Mouse (Mus musculus) erythroblast, embryonic 14.5 days (primary cell): ENCODE results near the gene Map3k7cl. TPM values are rescaled to one million over a fixed set of nuclear protein-coding genes. Genes with fewer than 3 reads are reported as not detected.

Experiments used
- H3K27me3 ChIP-seq: 2 replicates; pipeline ENCODE4 v1.6.1; 2012; ENCODE audit warnings: inconsistent platforms; ENCODE audit not compliant: control insufficient read depth
- H3K36me3 ChIP-seq: 2 replicates; pipeline ENCODE4 v1.6.1; 2012; ENCODE audit warnings: mild to moderate bottlenecking, inconsistent platforms; ENCODE audit not compliant: control insufficient read depth
- H3K4me1 ChIP-seq: 2 replicates; pipeline ENCODE4 v1.6.1; 2012; ENCODE audit warnings: inconsistent platforms; ENCODE audit not compliant: control insufficient read depth
- H3K4me3 ChIP-seq: replicated peaks from 2 replicates; pipeline ENCODE3; 2012; ENCODE audit warnings: moderate library complexity, mild to moderate bottlenecking, inconsistent platforms
- H3K9me3 ChIP-seq: 2 replicates; pipeline ENCODE4 v1.6.1; 2012; ENCODE audit warnings: low read length, inconsistent platforms, mixed read lengths; ENCODE audit not compliant: control insufficient read depth
- GATA1 ChIP-seq: IDR thresholded peaks from 2 replicates; pipeline ENCODE4 v1.6.1; 2012; ENCODE audit warnings: low read length, inconsistent platforms, mixed read lengths
- TAL1 ChIP-seq: IDR thresholded peaks from 3 replicates; pipeline ENCODE4 v1.6.1; 2012; ENCODE audit warnings: low read length, inconsistent platforms, mixed read lengths
- polyA plus RNA-seq: library from polyadenylated mRNA; stranded (reverse); fragments of >175 nt; gene quantifications from 2 replicates; pipeline ENCODE4 v1.2.3, GENCODE M21; 2012

The Map3k7cl gene
- polyA plus RNA-seq, 1 experiment = not detected

DNA sequence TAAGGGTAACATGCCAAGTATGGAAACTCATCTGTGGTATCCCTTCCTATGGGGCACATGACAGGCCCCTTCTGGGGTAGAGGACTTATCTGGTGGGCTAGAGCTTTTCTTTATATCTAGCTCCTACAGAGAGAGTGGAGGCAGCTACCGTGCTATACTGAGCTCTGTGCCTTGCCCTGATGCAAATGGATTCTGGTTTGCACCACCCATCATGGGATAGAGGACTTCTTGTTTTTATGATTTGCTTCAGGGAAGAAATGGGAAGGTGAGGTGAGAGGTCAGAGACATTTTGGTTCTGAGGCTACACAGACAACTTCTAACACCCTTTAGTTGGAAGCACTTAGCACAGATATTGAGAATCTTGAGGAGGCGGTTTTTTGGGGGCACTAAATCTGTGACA is 71.8 kb downstream of the Map3k7cl start:
- no peak for TF ChIP-seq GATA1
- no peak for TF ChIP-seq TAL1
- Histone ChIP-seq H3K27me3 (no peaks in the 10 kb centered on the region), H3K9me3 (peaks cover 37% of the 10 kb centered on the region), H3K36me3 (no peaks in the 10 kb centered on the region), H3K4me3 (no peak overlapping the region), H3K4me1 (no peaks in the 10 kb centered on the region)

DNA sequence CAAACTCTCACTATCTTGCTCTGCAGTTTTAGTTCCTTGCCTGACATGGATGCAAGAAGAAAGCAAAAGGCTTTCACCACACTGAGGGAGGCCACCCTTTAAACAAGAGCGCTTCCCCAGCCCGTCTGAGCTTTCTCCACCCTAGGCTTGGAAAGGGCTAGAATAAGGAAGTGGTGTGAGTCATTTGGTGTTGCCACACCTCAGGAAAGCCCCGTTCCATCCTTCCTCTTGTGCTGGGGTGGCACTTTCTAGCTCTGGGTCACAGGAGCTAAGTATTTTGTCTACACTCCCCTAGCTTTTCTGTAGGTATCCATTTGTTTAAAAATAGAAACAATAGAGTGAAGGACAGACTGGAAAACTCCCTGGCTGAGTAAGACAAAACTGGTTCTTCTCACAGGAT is 72.2 kb downstream of the Map3k7cl start:
- Histone ChIP-seq H3K9me3 (peaks cover 37% of the 10 kb centered on the region), H3K4me1 (no peaks in the 10 kb centered on the region), H3K36me3 (no peaks in the 10 kb centered on the region), H3K27me3 (no peaks in the 10 kb centered on the region), H3K4me3 (no peak overlapping the region)
- TF ChIP-seq TAL1 (no peak), GATA1 (no peak)

GRCm38 (mm10) chr16:87625816-87626215 is 72.7 kb downstream of the Map3k7cl start:
- Histone ChIP-seq H3K4me1 (no peaks in the 10 kb centered on the region), H3K27me3 (no peaks in the 10 kb centered on the region), H3K36me3 (no peaks in the 10 kb centered on the region), H3K9me3 (peaks cover 37% of the 10 kb centered on the region), H3K4me3 (no peak overlapping the region)
- TF ChIP-seq TAL1 (no peak), GATA1 (no peak)

DNA sequence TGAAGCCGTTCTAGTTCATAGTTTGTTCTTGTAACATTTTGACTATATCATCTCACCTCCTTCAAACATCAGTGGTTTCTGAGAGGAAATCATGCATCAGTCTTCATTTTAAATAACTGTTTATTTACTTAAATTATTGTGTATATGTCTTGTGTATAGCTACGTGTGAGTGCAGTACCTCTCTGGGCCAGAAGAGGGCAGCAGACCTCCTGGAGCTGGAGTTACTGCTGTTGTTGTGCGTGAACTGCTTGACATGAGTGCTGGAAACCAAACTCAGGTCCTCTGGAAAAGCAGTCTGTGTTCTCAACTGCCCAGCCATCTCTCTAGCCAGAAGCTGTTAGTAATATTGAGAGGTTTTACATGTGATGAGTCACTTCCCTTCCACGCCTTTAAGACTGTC is 73.6 kb downstream of the Map3k7cl start:
- no peak for TF ChIP-seq TAL1
- TF ChIP-seq GATA1 = no peak
- Histone ChIP-seq H3K36me3 (no peaks in the 10 kb centered on the region), H3K4me3 (no peak overlapping the region), H3K27me3 (no peaks in the 10 kb centered on the region), H3K4me1 (no peaks in the 10 kb centered on the region), H3K9me3 (peaks cover 35% of the 10 kb centered on the region)

DNA sequence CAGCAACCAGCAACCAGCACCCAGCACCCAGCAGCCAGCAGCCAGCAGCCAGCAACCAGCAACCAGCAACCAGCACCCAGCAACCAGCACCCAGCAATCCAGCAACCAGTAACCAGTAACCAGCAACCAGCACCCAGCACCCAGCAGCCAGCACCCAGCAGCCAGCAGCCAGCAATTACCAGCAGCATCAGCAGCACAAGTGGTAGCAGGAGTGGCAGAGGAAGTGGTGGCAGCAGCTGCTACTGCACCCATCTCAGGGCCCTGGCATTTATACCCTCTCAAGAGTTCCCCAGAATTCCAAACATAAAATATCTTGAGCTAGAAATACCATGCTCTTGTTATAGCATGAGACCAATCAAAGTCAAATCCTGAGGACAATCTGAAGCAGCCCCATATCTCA is 81.6 kb downstream of the Map3k7cl start:
- Histone ChIP-seq H3K36me3 (no peaks in the 10 kb centered on the region), H3K4me3 (no peak overlapping the region), H3K4me1 (no peaks in the 10 kb centered on the region), H3K27me3 (no peaks in the 10 kb centered on the region), H3K9me3 (peaks cover under 1% of the 10 kb centered on the region; the same call in 1 of the 2 replicates)
- TF ChIP-seq GATA1 (no peak), TAL1 (no peak)

DNA sequence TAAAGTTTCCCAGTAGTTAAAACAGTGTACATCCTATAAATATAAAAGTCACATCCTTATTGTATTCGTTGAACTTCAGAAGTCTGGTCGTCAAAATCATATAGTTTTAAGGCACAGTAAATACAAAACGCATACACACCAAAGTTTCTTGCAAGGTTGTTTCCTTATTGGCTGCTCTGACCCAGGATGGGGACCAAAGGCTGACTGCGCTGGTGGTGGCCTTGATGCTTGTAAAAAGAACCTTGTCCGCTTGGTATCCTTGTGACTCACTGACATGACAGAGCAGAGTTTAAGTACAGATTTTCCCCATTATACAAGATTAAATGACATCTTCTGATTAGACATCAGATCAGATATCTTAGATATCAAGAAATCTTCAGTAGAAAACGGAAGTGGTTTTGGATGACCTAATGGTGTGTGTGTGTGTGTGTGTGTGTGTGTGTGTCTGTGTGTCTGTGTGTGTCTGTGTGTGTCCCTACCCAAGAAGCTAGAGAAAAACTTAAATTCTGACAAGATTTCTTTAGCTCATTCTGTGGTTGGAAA is 82.2 kb downstream of the Map3k7cl start:
- no peaks in the 10 kb centered on the region; the same call in 1 of the 2 replicates for H3K9me3 ChIP-seq
- H3K27me3 ChIP-seq = no peaks in the 10 kb centered on the region
- H3K4me1 ChIP-seq = no peaks in the 10 kb centered on the region
- H3K4me3 ChIP-seq = no peak overlapping the region
- TF ChIP-seq TAL1 (no peak), GATA1 (no peak)
- H3K36me3 ChIP-seq = no peaks in the 10 kb centered on the region

GRCm38 (mm10) chr16:87635841-87636240 is 82.7 kb downstream of the Map3k7cl start:
- Histone ChIP-seq H3K4me3 (no peak overlapping the region), H3K9me3 (no peaks in the 10 kb centered on the region), H3K4me1 (no peaks in the 10 kb centered on the region), H3K27me3 (no peaks in the 10 kb centered on the region), H3K36me3 (no peaks in the 10 kb centered on the region)
- TF ChIP-seq GATA1 = no peak
- TF ChIP-seq TAL1 = no peak

DNA sequence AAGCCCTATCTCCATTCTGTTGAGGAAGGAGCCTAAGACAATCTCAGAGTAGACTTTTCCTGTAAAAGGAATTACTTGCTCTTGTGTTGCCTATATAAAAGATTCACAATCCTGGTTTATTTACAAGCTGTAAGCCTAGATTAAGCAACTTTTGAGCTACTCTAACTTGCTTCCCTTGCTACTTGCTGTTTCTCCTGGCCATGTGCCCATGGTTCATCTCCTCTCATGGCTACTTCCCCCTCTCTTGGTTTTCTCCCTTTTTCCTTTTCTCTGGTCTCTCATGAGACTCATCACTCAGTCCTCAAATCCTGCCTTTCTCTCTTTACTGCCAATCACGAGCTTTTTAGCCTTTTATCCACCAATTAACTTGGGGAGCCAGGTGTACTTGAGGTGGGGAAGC is 85.0 kb downstream of the Map3k7cl start:
- no peaks in the 10 kb centered on the region for H3K9me3 ChIP-seq
- no peaks in the 10 kb centered on the region for H3K36me3 ChIP-seq
- H3K27me3 ChIP-seq = no peaks in the 10 kb centered on the region
- TF ChIP-seq GATA1 (no peak), TAL1 (no peak)
- H3K4me3 ChIP-seq = no peak overlapping the region
- H3K4me1 ChIP-seq = no peaks in the 10 kb centered on the region

DNA sequence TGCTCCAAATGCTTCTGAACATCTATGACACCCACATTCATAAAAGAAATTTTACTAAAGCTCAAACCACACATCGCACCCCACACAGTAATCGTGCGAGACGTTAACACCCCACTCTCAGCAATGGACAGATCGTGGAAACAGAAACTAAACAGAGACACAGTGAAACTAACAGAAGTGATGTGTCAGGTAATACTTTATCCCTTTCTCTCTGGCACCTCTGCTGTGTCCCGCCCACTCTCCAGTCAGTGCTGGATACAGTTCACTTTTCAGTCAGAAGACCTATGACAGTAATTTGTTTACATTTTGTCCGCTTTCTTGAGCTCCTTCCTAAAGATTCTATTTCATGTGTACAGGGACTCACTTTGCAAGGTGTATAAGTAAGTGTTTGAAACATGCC is 89.1 kb downstream of the Map3k7cl start:
- Histone ChIP-seq H3K9me3 (no peaks in the 10 kb centered on the region), H3K36me3 (no peaks in the 10 kb centered on the region), H3K27me3 (no peaks in the 10 kb centered on the region), H3K4me3 (no peak overlapping the region), H3K4me1 (no peaks in the 10 kb centered on the region)
- TF ChIP-seq GATA1 (no peak), TAL1 (no peak)
